Mouse (Mus musculus) hindbrain, embryonic 13.5 days (tissue): ENCODE results near the gene Tagap1. TPM values are rescaled to one million over a fixed set of nuclear protein-coding genes. Genes with fewer than 3 reads are reported as not detected.
"Not testable (repeated sequence)": the region's sequence is repeated elsewhere in the genome, so short reads cannot be mapped to it uniquely, and the experiment has no call there.

Source experiments
- ATAC-seq: fragments of 200-750 bp; cut with Nextera tagmentation; 2 replicates; pipeline ENCODE4 v1.8.0; 2017; ENCODE audit warnings: moderate TSS enrichment; ENCODE audit not compliant: low FRiP score
- H3K27ac ChIP-seq: fragments of 300-500 bp; sonication (generic); 2 replicates; pipeline ENCODE4 v1.5.1; 2015; ENCODE audit warnings: inconsistent platforms, mild to moderate bottlenecking, moderate library complexity
- H3K27me3 ChIP-seq: fragments of 300-500 bp; sonication (generic); 2 replicates; pipeline ENCODE4 v1.6.1; 2015; ENCODE audit warnings: mild to moderate bottlenecking, inconsistent platforms
- H3K36me3 ChIP-seq: fragments of 300-500 bp; sonication (generic); 2 replicates; pipeline ENCODE4 v1.6.1; 2015; ENCODE audit warnings: mild to moderate bottlenecking, inconsistent platforms
- H3K4me1 ChIP-seq: fragments of 300-500 bp; sonication (generic); replicated peaks from 2 replicates; pipeline ENCODE4 v1.6.1; 2015; ENCODE audit warnings: inconsistent platforms
- H3K4me2 ChIP-seq: fragments of 300-500 bp; sonication (generic); 2 replicates; pipeline ENCODE4 v1.6.1; 2015; ENCODE audit warnings: inconsistent platforms, mild to moderate bottlenecking, moderate library complexity
- H3K4me3 ChIP-seq: fragments of 300-500 bp; sonication (generic); 2 replicates; pipeline ENCODE4 v1.5.1; 2015; ENCODE audit warnings: mild to moderate bottlenecking, inconsistent platforms
- H3K9ac ChIP-seq: fragments of 300-500 bp; sonication (generic); 2 replicates; pipeline ENCODE4 v1.6.1; 2015; ENCODE audit warnings: mild to moderate bottlenecking, inconsistent platforms
- H3K9me3 ChIP-seq: fragments of 300-500 bp; sonication (generic); 2 replicates; pipeline ENCODE4 v1.6.1; 2016; ENCODE audit warnings: inconsistent platforms
- WGBS: fragments of 180-500 bp; shearing (Covaris S2); methylation state at CpG from one replicate; pipeline ENCODE4 v1.1.7; 2015; 5-methylcytosine and 5-hydroxymethylcytosine counted together
- polyA plus RNA-seq: library from polyadenylated mRNA; unstranded; fragments of >200 nt; fragmentation: Nextera tagmentation; extraction: Ambion mirVana; gene quantifications from 2 replicates; pipeline ENCODE4 v1.2.1, GENCODE M21; 2015

The Tagap1 gene
- 49.4 and 51.7 TPM in 2 replicates for polyA plus RNA-seq

DNA sequence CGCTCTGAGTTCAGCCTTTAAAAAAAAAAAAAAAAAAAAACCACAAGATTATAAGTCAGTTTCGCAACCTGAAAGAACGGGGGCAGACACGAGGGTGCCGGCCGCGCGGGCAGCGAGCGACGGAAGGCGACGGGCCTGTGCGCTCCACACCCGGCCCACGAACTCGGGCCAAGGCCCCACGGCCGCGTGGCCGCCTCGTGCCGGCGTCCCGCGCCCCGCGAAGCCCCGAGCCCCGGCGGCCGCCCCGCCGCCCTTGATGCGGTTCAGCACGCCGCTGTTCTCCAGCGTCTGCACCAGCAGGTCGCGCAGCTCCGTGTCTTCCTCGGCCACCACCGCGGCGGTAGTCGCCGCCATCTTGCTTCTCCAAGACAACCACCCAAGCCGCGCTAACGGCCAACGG is at the start of gene Tagap1:
TSS of gene Tagap1 (minus strand) at position 381 of the 400 bp plus-strand sequence.
- not testable (repeated sequence) for H3K36me3 ChIP-seq, H3K4me1 ChIP-seq, H3K9me3 ChIP-seq, H3K27me3 ChIP-seq, ATAC-seq
- Histone ChIP-seq H3K4me2 (peak within 1 kb of the TSS; percentile 53), H3K9ac (peak within 1 kb of the TSS; percentile 68), H3K4me3 (peak within 1 kb of the TSS; percentile 51), H3K27ac (0 out of 2 replicates have a peak within 1 kb of the TSS, but pooled peaks have one; percentile 62)
- under 1% methylated on average over 38 of the region's 51 CpGs for WGBS

GRCm38 (mm10) chr17:7009901-7010300 is 48.9 kb upstream of the Tagap1 start:
- 73% methylated on average over 4 of the region's 9 CpGs for whole genome bisulfite sequencing
- H3K9ac ChIP-seq, H3K4me3 ChIP-seq, ATAC-seq, H3K4me2 ChIP-seq, H3K36me3 ChIP-seq, H3K27me3 ChIP-seq, H3K27ac ChIP-seq, H3K4me1 ChIP-seq, H3K9me3 ChIP-seq: not testable (repeated sequence)

GRCm38 (mm10) chr17:7009440-7009839 is 48.5 kb upstream of the Tagap1 start:
- H3K27ac ChIP-seq, H3K4me3 ChIP-seq, H3K36me3 ChIP-seq, ATAC-seq, H3K9ac ChIP-seq, H3K27me3 ChIP-seq, H3K4me2 ChIP-seq, H3K9me3 ChIP-seq, H3K4me1 ChIP-seq: not testable (repeated sequence)
- no CpG with 5 or more reads among the region's 7 CpGs for WGBS

DNA sequence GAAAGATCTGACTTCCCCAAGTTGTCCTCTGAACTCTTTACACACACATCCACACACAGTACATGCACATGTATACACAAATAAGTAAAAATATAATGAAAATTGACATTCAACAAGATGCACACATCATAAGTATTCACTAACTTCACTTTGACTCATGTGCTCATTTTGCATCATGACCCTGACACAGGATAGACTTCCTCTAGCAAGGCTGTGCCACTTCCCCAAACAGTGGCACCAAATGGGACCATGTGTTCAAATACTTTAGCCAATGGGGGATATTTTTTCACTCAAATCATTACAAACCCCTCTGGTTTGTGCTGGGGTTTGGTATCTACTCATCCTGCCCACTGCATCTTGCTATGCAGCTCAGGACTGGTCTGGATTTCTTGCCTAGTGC is 47.9 kb upstream of the Tagap1 start:
- not testable (repeated sequence) for H3K9ac ChIP-seq, H3K27ac ChIP-seq, H3K36me3 ChIP-seq, H3K4me2 ChIP-seq, H3K27me3 ChIP-seq, H3K9me3 ChIP-seq, ATAC-seq, H3K4me1 ChIP-seq, H3K4me3 ChIP-seq

DNA sequence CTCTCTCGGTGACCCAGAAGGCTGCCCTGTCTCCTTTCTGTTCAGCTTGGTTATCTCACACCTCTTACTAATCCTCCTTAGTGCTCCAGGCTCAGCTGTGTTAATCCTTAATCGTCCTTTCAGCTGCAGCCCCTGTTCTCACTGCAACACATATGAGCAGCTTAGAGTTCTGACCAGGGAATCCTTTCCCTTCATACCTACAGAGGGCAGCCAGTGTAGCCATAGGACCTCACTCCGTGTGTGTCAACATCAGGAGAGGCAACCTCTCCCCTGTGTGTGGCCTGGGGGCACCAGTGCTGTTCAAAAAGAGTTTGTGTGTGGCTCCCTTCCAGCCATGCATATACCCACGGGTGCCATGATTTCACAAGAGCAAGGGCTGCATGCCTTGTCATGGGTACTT is 44.7 kb upstream of the Tagap1 start:
- 65% methylated on average over 4 of the region's 4 CpGs for WGBS
- not testable (repeated sequence) for H3K9me3 ChIP-seq, H3K27me3 ChIP-seq, H3K4me3 ChIP-seq, H3K4me1 ChIP-seq, H3K4me2 ChIP-seq, ATAC-seq, H3K36me3 ChIP-seq, H3K27ac ChIP-seq, H3K9ac ChIP-seq

GRCm38 (mm10) chr17:7003392-7003791 is 42.4 kb upstream of the Tagap1 start:
- not testable (repeated sequence) for H3K36me3 ChIP-seq, H3K9ac ChIP-seq, H3K9me3 ChIP-seq, H3K27ac ChIP-seq, H3K4me2 ChIP-seq, ATAC-seq, H3K4me3 ChIP-seq, H3K4me1 ChIP-seq, H3K27me3 ChIP-seq
- WGBS = no CpG with 5 or more reads among the region's 3 CpGs

DNA sequence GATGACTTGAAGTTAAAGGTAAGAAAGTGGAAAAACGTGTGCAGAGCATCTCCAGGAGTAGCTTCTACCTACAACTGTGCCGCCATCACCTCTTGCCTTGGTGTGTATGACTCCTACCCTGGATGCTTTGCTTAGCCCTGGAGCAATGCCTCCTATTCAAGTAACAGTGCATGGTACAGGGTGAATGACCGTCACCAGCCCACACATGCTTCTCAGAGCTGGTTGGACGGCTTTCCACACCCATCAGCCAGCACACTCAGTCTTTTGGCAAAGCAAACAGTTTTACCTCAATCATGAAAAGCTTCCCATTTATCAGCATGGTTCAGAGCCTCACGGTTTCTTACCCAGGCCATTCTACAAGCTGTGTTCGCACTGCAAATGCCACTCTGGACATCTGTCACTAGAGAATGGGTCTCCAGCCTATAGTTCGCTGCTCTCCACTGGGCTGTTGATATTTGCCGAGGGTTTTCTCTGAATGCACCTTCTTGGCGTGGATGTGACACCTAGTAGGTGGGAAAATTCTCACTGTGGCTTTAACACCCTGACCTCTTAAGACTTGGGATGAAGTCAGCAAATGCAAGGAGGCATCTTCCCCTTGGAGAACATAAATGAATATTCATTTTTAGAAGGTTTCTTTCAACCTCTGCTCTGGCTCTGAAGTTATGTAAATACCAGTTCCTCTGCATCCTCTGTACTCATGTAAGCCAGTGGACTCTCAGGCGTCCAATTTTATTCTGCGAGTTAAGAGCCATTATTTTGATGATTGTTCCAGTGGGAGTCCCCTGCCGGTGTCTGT is 41.0 kb upstream of the Tagap1 start:
- WGBS = 91% methylated on average over 8 of the region's 12 CpGs
- not testable (repeated sequence) for H3K9ac ChIP-seq, H3K36me3 ChIP-seq, H3K4me1 ChIP-seq, H3K27ac ChIP-seq, H3K4me3 ChIP-seq, ATAC-seq, H3K27me3 ChIP-seq, H3K4me2 ChIP-seq, H3K9me3 ChIP-seq

DNA sequence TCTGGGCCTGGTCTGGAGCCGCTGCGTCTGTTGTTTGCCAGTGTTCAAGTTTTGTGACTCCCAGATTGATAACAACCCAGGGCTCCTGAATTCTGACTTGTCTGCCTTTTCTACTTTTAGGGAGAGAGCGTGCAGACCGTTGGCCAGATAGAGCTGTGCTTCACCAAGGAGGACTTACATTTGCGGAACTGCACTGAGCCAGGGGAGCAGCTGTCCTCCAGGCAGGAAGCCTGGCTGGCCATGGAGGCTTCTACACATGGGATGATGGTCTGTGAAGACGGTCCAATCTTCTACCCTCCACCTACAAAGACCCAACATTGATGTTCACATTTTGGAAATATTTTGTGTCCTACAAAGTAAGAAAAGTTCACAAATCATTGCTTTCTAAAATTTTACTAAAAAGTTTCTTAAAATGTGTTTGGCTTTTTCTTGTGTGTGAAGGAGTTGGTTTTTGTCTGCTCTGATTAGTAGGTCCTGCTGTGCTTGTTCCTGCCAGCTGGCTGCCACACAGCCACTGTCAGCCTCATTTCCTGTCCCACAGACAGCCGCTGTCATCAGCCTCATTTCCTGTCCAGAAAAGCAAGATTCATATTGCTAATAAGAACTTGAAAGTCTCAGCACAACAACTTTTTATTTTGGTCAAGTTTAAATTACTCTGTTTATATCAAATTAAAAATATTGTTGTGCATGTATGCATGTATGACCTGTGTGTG is 37.0 kb upstream of the Tagap1 start:
- H3K4me3 ChIP-seq, H3K27me3 ChIP-seq, H3K4me1 ChIP-seq, ATAC-seq, H3K27ac ChIP-seq, H3K4me2 ChIP-seq, H3K36me3 ChIP-seq, H3K9me3 ChIP-seq, H3K9ac ChIP-seq: not testable (repeated sequence)
- 100% methylated on average over 1 of the region's 7 CpGs for WGBS

- WGBS = 90% methylated on average over 8 of the region's 8 CpGs
- not testable (repeated sequence) for H3K4me3 ChIP-seq, H3K36me3 ChIP-seq
These were observed 35.9 kb upstream of the Tagap1 start for GRCm38 (mm10) chr17:6996826-6997225.

DNA sequence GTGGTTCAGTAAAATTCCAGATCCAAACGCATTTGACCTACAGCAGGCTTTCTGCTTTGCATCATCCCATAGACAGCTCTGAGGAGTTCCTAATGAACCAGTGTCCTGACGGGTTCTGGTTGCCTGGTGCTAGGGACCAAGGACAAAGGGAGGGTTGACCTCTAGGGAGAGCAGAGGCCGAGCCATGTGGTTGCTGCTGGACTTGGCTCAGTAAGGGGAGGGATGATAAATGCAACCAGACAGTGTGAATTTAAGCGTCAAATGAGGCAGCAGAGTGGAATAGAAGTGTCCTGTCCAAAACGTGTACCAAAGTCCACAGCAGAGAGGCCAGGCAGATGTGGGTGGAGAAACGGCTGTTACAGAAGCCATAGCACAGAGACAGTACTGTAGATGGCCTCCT is 34.5 kb upstream of the Tagap1 start:
- not testable (repeated sequence) for H3K27ac ChIP-seq, H3K36me3 ChIP-seq, H3K4me2 ChIP-seq, H3K4me1 ChIP-seq, ATAC-seq, H3K9me3 ChIP-seq, H3K27me3 ChIP-seq, H3K9ac ChIP-seq, H3K4me3 ChIP-seq
- no CpG with 5 or more reads among the region's 6 CpGs for WGBS

More at GRCm38 (mm10) chr17:6996826-6997225, 35.9 kb upstream of the Tagap1 start:
- H3K27me3 ChIP-seq, H3K9me3 ChIP-seq, H3K9ac ChIP-seq, H3K27ac ChIP-seq, H3K4me2 ChIP-seq, H3K4me1 ChIP-seq, ATAC-seq: not testable (repeated sequence)

DNA sequence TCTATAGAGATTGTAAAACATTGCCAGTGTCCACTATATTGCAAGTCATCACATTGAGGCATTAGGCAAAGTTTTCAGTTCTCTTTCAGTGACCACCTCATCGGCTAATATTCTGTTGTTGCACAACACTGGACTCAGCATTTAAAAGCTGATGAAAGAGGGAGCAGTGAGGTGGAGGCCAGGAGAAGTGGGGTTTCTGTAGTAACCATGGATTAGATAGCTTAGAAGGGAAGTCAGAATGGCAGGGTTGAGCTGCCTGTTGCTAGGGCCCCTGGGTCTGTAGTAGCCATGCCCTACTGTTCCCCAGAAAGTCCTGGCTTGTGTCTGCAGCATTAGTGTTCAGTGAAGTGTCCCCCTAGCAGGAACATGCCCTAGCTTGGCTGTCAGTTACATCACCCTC is 25.2 kb upstream of the Tagap1 start:
- not testable (repeated sequence) for H3K36me3 ChIP-seq, H3K4me2 ChIP-seq, H3K4me3 ChIP-seq, H3K27me3 ChIP-seq, ATAC-seq, H3K9me3 ChIP-seq, H3K4me1 ChIP-seq, H3K9ac ChIP-seq, H3K27ac ChIP-seq
- WGBS = 93% methylated on average over 1 of the region's 1 CpGs

GRCm38 (mm10) chr17:6980144-6980543 is 19.2 kb upstream of the Tagap1 start:
- H3K9me3 ChIP-seq, ATAC-seq, H3K27me3 ChIP-seq, H3K36me3 ChIP-seq, H3K4me1 ChIP-seq, H3K9ac ChIP-seq, H3K4me3 ChIP-seq, H3K4me2 ChIP-seq, H3K27ac ChIP-seq: not testable (repeated sequence)
- 98% methylated on average over 5 of the region's 8 CpGs for WGBS

DNA sequence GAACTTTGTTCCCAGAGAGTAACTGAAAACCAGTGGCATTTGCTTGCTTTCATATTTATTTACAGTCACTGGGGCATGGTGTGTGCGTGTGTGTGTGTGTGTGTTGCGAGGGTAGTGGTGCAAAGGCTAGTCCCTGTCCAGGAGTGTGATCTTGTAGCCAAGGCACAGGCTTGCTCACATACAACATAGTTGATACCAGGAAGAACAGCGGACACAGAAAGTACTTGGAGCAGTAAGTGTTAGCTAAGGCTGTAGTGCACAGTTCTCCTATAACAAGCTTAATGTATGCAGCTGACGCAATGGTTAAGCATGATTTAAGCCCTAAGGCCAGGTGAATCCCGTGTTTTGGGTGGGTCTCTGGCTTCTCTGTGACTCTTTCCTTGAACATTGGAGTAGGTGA is 18.4 kb upstream of the Tagap1 start:
- 38% methylated on average over 5 of the region's 5 CpGs for WGBS
- Histone ChIP-seq H3K4me2 (peak overlapping the region; percentile 61), H3K4me3 (peak overlapping the region; percentile 51), H3K9ac (peak overlapping the region; percentile 74; the same call in 1 of the 2 replicates)
- H3K36me3 ChIP-seq, H3K27ac ChIP-seq, H3K9me3 ChIP-seq, H3K4me1 ChIP-seq, H3K27me3 ChIP-seq: not testable (repeated sequence)
- peak; percentile 8; the same call in 1 of the 2 replicates for ATAC-seq
